Mouse (Mus musculus): ENCODE measurements around the gene Gm8180.
"Not testable (repeated sequence)": the region's sequence is repeated elsewhere in the genome, so short reads cannot be mapped to it uniquely, and the experiment has no call there.

Gm8180 gene

GRCm38 (mm10) chr14:43784645-43785044 lies at the start of gene Gm8180:
Gene Gm8180 (minus strand): TSS chr14:43784745.
- not testable (repeated sequence) for DNase-seq (ENCODE audit: low spot score)

GRCm38 (mm10) chr14:43830385-43830784 lies 45.8 kb upstream of the Gm8180 start:
- DNase-seq (ENCODE audit: low spot score) = not testable (repeated sequence)

GRCm38 (mm10) chr14:43824176-43824575 lies 39.6 kb upstream of the Gm8180 start:
- DNase-seq (ENCODE audit: low spot score) = not testable (repeated sequence)

- not testable (repeated sequence) for DNase-seq (ENCODE audit: low spot score)
Observed at GRCm38 (mm10) chr14:43821869-43822268, 37.3 kb upstream of the Gm8180 start.

- DNase-seq (ENCODE audit: low spot score) = not testable (repeated sequence)
Observed at GRCm38 (mm10) chr14:43812458-43812857, 27.9 kb upstream of the Gm8180 start.

GRCm38 (mm10) chr14:43808142-43808541 lies 23.6 kb upstream of the Gm8180 start:
- DNase-seq (ENCODE audit: low spot score) = not testable (repeated sequence)

- not testable (repeated sequence) for DNase-seq (ENCODE audit: low spot score)
Observed at GRCm38 (mm10) chr14:43804435-43804834, 19.9 kb upstream of the Gm8180 start.

GRCm38 (mm10) chr14:43796905-43797470 lies 12.4 kb upstream of the Gm8180 start:
- not testable (repeated sequence) for DNase-seq (ENCODE audit: low spot score)

GRCm38 (mm10) chr14:43796069-43796904 lies 11.7 kb upstream of the Gm8180 start:
- DNase-seq (ENCODE audit: low spot score) = no peak

- not testable (repeated sequence) for DNase-seq (ENCODE audit: low spot score)
Observed at GRCm38 (mm10) chr14:43793811-43794210, 9.3 kb upstream of the Gm8180 start.

GRCm38 (mm10) chr14:43747566-43747965 lies 37.0 kb downstream of the Gm8180 start, which contains the start of gene Gm6526:
Gene Gm6526 (plus strand): TSS chr14:43747866.
- not testable (repeated sequence) for DNase-seq (ENCODE audit: low spot score)

Data from urinary bladder, postnatal 10 days (tissue).